Mouse (Mus musculus): ENCODE results near the gene Elf2.

DNA sequence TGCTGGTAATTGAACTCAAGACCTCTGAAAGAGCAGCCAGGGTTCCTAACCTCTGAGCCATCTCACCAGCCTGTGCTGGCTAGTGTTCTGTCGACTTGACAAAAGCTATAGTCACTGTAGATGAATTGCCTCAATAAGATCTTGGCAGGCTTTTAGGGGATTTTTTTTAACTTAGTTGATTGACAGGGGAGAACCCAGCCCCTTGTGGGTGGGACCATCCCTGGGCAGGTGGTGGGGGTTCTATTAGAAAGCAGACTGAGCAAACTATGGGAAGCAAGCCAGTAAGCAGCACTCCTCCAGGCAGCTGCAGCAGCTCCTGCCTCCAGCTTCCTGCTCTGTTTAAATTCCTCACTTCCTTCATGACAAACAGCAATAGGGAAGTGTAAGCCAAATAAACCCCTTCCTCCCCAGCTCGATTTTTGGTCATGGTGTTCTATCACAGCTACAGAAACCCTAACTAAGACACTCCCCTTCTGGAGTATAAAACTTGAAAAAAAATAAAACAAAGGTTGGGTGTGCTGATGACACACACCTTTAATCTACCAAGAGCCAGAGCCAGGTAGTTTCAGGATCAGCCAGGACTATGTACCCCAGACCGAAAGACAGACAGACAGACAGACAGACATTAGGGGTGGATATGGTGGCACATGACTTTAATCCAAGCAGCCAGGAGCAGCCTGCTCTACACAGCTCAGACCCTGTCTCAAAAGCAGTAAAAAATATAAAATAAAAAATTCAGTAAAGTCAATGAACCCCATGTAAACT lies 13.6 kb downstream of the Elf2 start:
- TF ChIP-seq HCFC1 (IDR thresholded peaks at IDR 0.05; ENCODE audit: borderline replicate concordance, insufficient read depth, low read length) (no peak), ZNF384 (IDR thresholded peaks at IDR 0.05; ENCODE audit: low read depth, low read length) (no peak), MAFK (IDR thresholded peaks at IDR 0.05; ENCODE audit: insufficient read depth, low read depth, low read length) (no peak)

All from ES-E14 (cell line).